Mouse (Mus musculus) right cerebral cortex, adult 18-20 months (tissue): ENCODE data around the gene A2ml1.
"Not testable (repeated sequence)": the region's sequence is repeated elsewhere in the genome, so short reads cannot be mapped to it uniquely, and the experiment has no call there.

ENCODE experiments used
- DNase-seq: peaks from one replicate; pipeline ENCODE4 v3.0.0; 2022; ENCODE audit warnings: mixed read lengths

The A2ml1 gene

GRCm38 (mm10) chr6:128581508-128581907, at the start of gene A2ml1:
Gene A2ml1 (minus strand): TSS chr6:128581608.
- DNase-seq = no peak

- peak; percentile 47 for DNase-seq
Measured at GRCm38 (mm10) chr6:128629771-128630739, 48.6 kb upstream of the A2ml1 start.

- not testable (repeated sequence) for DNase-seq
Measured at GRCm38 (mm10) chr6:128625246-128625645, 43.8 kb upstream of the A2ml1 start.

- peak; percentile 38 for DNase-seq
Measured at GRCm38 (mm10) chr6:128624425-128624824, 43.0 kb upstream of the A2ml1 start.

- not testable (repeated sequence) for DNase-seq
Measured at GRCm38 (mm10) chr6:128623433-128623832, 42.0 kb upstream of the A2ml1 start, which contains the start of gene Klrb1a. Gene Klrb1a (minus strand): TSS chr6:128623533.

- no peak for DNase-seq
Measured at GRCm38 (mm10) chr6:128622733-128623132, 41.3 kb upstream of the A2ml1 start.

- no peak for DNase-seq
Measured at GRCm38 (mm10) chr6:128606350-128606749, 24.9 kb upstream of the A2ml1 start.

- DNase-seq = no peak
Measured at GRCm38 (mm10) chr6:128604512-128604911, 23.1 kb upstream of the A2ml1 start.

GRCm38 (mm10) chr6:128602463-128603201, 21.2 kb upstream of the A2ml1 start:
- DNase-seq = peak; percentile 39

GRCm38 (mm10) chr6:128602026-128602425, 20.6 kb upstream of the A2ml1 start:
- no peak for DNase-seq

GRCm38 (mm10) chr6:128599555-128599954, 18.1 kb upstream of the A2ml1 start:
- no peak for DNase-seq

GRCm38 (mm10) chr6:128598256-128599047, 17.0 kb upstream of the A2ml1 start:
- no peak for DNase-seq

- DNase-seq = peak; percentile 24
Measured at GRCm38 (mm10) chr6:128597121-128597522, 15.7 kb upstream of the A2ml1 start.

GRCm38 (mm10) chr6:128594651-128595050, 13.2 kb upstream of the A2ml1 start:
- DNase-seq = no peak

GRCm38 (mm10) chr6:128589426-128589825, 8.0 kb upstream of the A2ml1 start:
- DNase-seq = no peak

GRCm38 (mm10) chr6:128587619-128588018, 6.2 kb upstream of the A2ml1 start:
- no peak for DNase-seq

- DNase-seq = no peak
Measured at GRCm38 (mm10) chr6:128585642-128586245, 4.3 kb upstream of the A2ml1 start.

- no peak for DNase-seq
Measured at GRCm38 (mm10) chr6:128584070-128584660, 2.8 kb upstream of the A2ml1 start.

- no peak for DNase-seq
Measured at GRCm38 (mm10) chr6:128577301-128577700, 4.1 kb downstream of the A2ml1 start.

GRCm38 (mm10) chr6:128566589-128566988, 14.8 kb downstream of the A2ml1 start:
- DNase-seq = no peak

GRCm38 (mm10) chr6:128554049-128554448, 27.4 kb downstream of the A2ml1 start:
- DNase-seq = no peak
